Mouse (Mus musculus) testis, postnatal 10 days (tissue): Measurements from ENCODE around the gene Serpina3i.

ENCODE experiments used
- DNase-seq: peaks from one replicate; pipeline ENCODE4 v3.0.0; 2021; ENCODE audit warnings: low spot score

The Serpina3i gene

DNA sequence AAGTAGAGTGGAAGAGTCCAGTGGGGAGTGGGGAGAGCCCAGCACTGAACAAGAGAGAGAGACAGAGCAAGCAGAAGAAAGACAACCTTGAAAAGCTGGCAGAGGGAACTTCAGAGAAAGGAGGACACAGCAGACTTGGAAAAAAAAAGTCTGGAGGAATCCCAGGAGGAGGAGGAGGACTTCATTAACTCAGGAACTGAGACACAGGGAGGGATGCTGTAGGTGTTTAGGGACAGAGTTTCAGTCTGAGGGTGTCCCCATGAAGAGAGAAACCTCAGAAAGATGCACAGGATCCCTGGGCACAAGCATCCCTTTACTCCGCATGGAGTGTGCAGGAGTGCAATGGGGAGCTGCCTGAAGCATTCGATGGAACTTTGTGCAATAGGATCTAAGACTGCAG, 35.1 kb downstream of the Serpina3i start:
- DNase-seq = no peak

DNA sequence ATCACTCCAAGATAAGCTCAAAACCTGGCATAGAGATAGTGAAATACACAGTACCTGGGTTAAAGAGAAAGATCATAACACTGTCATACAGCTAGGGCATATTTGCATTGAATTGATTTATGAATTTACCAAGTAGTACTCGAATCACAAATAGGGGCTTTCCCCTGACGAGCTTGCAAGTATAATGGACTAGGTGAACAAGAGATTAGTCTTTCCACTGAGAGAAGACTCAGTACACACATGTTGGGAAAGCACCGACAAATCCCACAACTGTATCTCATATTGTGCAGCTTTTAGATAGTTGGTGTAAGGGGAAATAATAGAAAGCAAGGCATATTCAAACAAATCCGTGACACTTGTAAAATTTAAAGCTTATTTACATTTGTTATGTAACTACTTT, 43.1 kb downstream of the Serpina3i start:
- DNase-seq = no peak

DNA sequence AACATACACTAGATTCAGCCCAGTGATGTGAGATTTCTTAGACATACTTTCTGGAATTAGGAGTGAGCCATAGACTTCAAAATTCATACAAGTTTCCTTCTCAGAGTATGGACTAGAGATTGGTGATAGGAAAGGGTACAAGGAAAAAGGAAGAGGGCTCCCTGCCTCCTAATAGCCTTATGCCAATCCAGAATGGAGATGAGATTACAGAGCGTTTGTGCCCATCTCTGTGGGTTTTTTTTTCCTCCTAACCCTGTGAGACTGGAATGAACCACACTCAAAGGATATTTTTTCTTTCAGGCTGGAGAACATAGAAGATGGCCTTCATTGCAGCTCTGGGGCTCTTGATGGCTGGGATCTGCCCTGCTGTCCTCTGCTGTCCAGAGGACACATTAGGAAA, 51.3 kb downstream of the Serpina3i start, which contains the start of gene Serpina3j:
Gene Serpina3j (plus strand): TSS at position 301 of the 400 bp plus-strand sequence.
- no peak for DNase-seq
